Mouse (Mus musculus) limb, embryonic 12.5 days (tissue): Measurements from ENCODE around the gene St8sia2. TPM values are rescaled to one million over a fixed set of nuclear protein-coding genes. Genes with fewer than 3 reads are reported as not detected.
A peak's percentile ranks its signal among the peaks of the same experiment; 100 is the strongest.
"Not testable (repeated sequence)": the region's sequence is repeated elsewhere in the genome, so short reads cannot be mapped to it uniquely, and the experiment has no call there.

Source experiments
- ATAC-seq: fragments of 200-750 bp; cut with Nextera tagmentation; 2 replicates; pipeline ENCODE4 v1.8.0; 2017; ENCODE audit warnings: low read depth, moderate TSS enrichment; ENCODE audit not compliant: insufficient number of reproducible peaks, insufficient read depth, low FRiP score, low TSS enrichment
- H3K27ac ChIP-seq: fragments of 300-500 bp; sonication (generic); 2 replicates; pipeline ENCODE4 v1.5.1; 2016; ENCODE audit warnings: mild to moderate bottlenecking, moderate library complexity
- H3K27me3 ChIP-seq: fragments of 300-500 bp; sonication (generic); 2 replicates; pipeline ENCODE4 v1.6.1; 2016; ENCODE audit warnings: mild to moderate bottlenecking, moderate library complexity
- H3K36me3 ChIP-seq: fragments of 300-500 bp; sonication (generic); 2 replicates; pipeline ENCODE4 v1.6.1; 2016; ENCODE audit warnings: mild to moderate bottlenecking, moderate library complexity
- H3K4me1 ChIP-seq: fragments of 300-500 bp; sonication (generic); replicated peaks from 2 replicates; pipeline ENCODE4 v1.6.1; 2016
- H3K4me2 ChIP-seq: fragments of 300-500 bp; sonication (generic); 2 replicates; pipeline ENCODE4 v1.6.1; 2016; ENCODE audit warnings: mild to moderate bottlenecking, moderate library complexity
- H3K4me3 ChIP-seq: fragments of 300-500 bp; sonication (generic); replicated peaks from 2 replicates; pipeline ENCODE4 v1.5.1; 2016; ENCODE audit warnings: mild to moderate bottlenecking
- H3K9ac ChIP-seq: fragments of 300-500 bp; sonication (generic); replicated peaks from 2 replicates; pipeline ENCODE4 v1.6.1; 2016; ENCODE audit warnings: mild to moderate bottlenecking, moderate library complexity
- H3K9me3 ChIP-seq: fragments of 300-500 bp; sonication (generic); 2 replicates; pipeline ENCODE4 v1.6.1; 2016; ENCODE audit warnings: mild to moderate bottlenecking, moderate library complexity
- WGBS: fragments of 180-500 bp; shearing (Covaris S2); methylation state at CpG from one replicate; pipeline ENCODE4 v1.1.7; 2016; 5-methylcytosine and 5-hydroxymethylcytosine counted together
- polyA plus RNA-seq: library from polyadenylated mRNA; unstranded; fragments of >200 nt; fragmentation: Nextera tagmentation; extraction: Ambion mirVana; gene quantifications from 2 replicates; pipeline ENCODE4 v1.2.1, GENCODE M21; 2016

The St8sia2 gene
- polyA plus RNA-seq, 1 experiment from 2014 or later, result 14.6 TPM

DNA sequence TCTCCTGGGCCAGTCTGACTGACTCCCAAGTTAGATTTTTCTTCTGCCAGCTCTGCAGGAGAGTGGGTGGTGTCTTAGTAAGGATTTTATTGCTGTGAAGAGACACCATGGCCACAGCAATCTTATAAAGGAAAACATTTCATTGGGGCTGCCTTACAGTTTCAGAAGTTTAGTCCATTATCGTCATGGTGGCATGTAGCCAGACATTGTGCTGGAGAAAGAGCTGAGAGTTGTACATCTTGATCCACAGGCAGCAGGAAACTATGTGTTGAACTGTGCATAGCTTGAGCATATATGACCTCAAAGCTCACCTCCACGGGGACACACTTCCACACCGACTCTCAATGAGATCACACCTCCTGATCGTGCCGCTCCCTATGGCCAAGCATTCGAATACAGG lies 8.3 kb upstream of the St8sia2 start:
- H3K4me1 ChIP-seq, result no peaks in the 10 kb centered on the region
- H3K27me3 ChIP-seq, result no peaks in the 10 kb centered on the region; the same call in 1 of the 2 replicates
- H3K9ac ChIP-seq, result no peak overlapping the region
- H3K36me3 ChIP-seq, result no peaks in the 10 kb centered on the region
- H3K4me3 ChIP-seq, result no peak overlapping the region
- H3K27ac ChIP-seq, result no peak overlapping the region
- no peak overlapping the region for H3K4me2 ChIP-seq
- H3K9me3 ChIP-seq, result no peaks in the 10 kb centered on the region
- no peak for ATAC-seq
- 90% methylated on average over 6 of the region's 6 CpGs for WGBS

DNA sequence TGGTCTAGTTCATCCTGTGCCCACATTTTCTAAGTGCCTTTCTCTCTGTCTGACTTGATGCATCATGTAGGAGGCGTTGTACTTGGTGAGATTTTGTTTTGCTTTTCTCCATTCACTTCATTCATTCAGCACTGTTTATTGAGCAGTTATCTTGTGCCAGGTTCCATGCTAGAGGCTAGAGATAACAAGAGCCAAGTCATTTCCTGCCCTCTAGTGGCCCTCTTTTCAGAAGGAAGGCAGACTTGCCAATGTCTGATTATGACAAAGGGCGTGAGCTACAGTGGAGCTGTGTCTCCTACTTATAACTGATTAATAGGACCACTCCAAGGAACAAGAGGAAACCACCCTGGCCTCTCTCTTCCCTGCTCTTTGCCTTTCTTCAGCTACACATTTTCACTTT lies 3.1 kb upstream of the St8sia2 start:
- Histone ChIP-seq H3K27ac (no peak overlapping the region), H3K9ac (no peak overlapping the region), H3K36me3 (no peaks in the 10 kb centered on the region), H3K4me2 (no peak overlapping the region), H3K27me3 (peaks cover 21% of the 10 kb centered on the region), H3K4me3 (no peak overlapping the region), H3K4me1 (peaks cover 15% of the 10 kb centered on the region), H3K9me3 (no peaks in the 10 kb centered on the region)
- no peak for ATAC-seq
- 80% methylated on average over 2 of the region's 2 CpGs for WGBS

DNA sequence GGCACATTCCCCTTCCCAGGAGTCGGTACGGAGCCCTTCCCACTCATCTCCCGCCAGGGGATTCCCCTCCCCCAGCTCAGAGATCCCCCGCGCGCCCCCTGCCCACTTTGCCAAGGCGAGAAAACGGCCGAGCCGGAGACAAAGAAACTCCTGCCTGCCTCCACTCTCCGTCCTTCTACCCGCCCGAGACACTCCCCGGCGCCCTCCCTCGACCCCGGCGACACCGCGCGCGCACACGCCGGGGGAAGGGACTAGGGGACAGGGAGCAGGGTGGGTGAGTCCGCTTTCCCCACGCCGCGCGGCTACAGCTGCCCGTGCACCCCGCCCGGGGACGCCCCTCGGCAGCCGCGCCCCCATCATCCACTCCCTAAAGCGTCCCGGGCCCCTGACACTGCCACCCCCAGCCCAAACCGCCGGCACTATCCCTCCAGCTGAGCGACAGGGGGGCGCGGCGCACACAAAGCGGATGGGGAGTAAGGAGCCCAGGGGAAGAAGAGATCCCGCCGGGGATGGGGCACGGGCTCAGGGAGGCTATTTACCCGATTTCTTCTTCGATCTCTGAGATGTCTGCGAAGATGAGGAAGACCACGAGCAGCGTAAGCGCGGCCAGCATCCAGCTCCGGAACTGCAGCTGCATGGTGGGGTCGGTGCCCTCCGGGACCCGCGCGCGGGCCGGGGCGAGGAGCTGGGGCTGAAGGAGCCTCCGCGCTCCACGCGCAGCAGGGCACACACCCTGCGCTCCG lies 461 bp downstream of the St8sia2 start:
- H3K9ac ChIP-seq, result peak overlapping the region; percentile 91
- peak; percentile 26 for ATAC-seq
- H3K4me1 ChIP-seq, result peaks cover 36% of the 10 kb centered on the region
- H3K4me3 ChIP-seq, result peak overlapping the region; percentile 84
- peak overlapping the region; percentile 83 for H3K4me2 ChIP-seq
- under 1% methylated on average over 68 of the region's 70 CpGs for WGBS
- no peaks in the 10 kb centered on the region for H3K36me3 ChIP-seq
- peak overlapping the region; percentile 89 for H3K27ac ChIP-seq
- no peaks in the 10 kb centered on the region for H3K9me3 ChIP-seq
- H3K27me3 ChIP-seq, result peaks cover 28% of the 10 kb centered on the region

DNA sequence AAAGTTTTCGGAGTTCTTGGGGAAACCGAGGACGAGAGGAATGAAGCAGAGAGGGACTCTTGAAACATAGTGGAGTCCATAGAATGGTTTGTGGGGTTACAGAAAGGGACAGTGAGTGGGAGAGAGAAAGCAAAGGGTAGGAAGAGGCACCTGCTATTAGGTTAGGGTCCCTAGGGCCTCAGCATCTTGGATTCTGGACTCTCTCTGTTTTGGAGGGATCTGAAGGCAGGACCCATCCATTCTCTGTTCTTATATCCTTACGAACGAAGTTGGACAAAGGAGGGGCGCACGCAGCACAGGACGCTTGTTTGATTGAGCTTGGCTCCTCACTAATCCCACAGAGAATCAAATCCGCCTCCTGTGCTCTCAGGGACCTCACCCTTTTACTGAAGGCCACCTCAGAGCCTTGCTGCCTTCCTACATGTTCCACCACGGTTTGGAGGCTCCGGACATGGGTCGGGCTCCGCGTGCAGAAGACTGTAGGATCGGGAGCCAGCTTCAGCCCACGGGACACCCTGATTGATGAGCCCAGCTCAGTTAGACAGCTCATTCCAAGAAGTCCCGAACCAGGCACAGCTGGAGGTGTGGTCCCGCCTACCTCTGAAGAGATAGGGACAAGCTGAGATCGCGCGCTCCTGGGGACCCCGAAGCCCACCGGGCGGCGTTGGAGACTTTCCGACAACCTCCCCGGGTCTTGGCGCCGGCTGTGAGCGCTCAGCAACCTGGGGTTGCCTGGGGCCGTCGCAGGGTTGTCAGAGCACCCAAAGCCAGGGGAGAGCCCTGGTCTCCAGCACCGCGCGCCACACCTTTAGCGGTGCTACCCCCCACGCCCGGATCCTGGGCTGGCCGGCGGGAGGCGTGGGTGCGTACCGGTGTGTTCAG lies 1.3 kb downstream of the St8sia2 start:
- peaks cover 42% of the 10 kb centered on the region for H3K4me1 ChIP-seq
- ATAC-seq, result peak; percentile 48
- H3K4me2 ChIP-seq, result peak overlapping the region; percentile 83
- H3K27ac ChIP-seq, result peak overlapping the region; percentile 89; the same call in 1 of the 2 replicates
- H3K27me3 ChIP-seq, result peaks cover 28% of the 10 kb centered on the region
- H3K36me3 ChIP-seq, result no peaks in the 10 kb centered on the region
- H3K9ac ChIP-seq, result peak overlapping the region; percentile 91
- peak overlapping the region; percentile 84 for H3K4me3 ChIP-seq
- H3K9me3 ChIP-seq, result no peaks in the 10 kb centered on the region
- WGBS, result 4% methylated on average over 43 of the region's 43 CpGs

DNA sequence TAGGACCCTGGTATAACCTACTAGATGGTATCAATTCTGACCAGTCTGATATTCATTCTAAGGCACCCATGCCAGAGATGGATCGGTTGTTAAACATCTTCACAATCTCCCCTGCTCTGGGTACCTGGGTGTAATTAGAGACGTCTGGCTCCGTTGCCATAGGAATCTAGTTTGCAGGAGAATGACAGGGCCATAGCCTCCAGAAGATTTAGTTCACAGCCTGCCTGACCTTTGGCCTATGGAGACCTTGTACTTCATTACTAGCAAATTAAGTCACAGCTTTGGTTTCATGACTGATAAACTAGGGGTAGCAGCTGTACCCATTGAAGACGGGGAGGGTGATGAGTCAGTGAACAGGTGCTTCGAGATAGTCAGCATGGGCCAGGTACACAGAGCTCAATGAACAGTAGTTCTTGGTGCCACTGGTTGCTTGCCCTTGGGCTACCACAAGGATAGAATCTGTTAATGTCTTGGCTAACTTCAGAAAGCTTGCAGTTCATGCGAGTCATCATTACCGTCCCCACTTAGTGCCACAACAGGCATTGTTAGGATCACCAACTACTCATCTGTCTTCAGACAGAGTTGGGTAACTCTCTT lies 4.4 kb downstream of the St8sia2 start:
- Histone ChIP-seq H3K27me3 (0 out of 2 replicates have a peak, but pooled peaks cover 14% of the 10 kb centered on the region), H3K4me2 (no peak overlapping the region), H3K4me3 (no peak overlapping the region), H3K9ac (no peak overlapping the region), H3K27ac (no peak overlapping the region), H3K9me3 (no peaks in the 10 kb centered on the region), H3K36me3 (no peaks in the 10 kb centered on the region), H3K4me1 (peaks cover 57% of the 10 kb centered on the region)
- no peak for ATAC-seq
- 38% methylated on average over 7 of the region's 7 CpGs for WGBS

DNA sequence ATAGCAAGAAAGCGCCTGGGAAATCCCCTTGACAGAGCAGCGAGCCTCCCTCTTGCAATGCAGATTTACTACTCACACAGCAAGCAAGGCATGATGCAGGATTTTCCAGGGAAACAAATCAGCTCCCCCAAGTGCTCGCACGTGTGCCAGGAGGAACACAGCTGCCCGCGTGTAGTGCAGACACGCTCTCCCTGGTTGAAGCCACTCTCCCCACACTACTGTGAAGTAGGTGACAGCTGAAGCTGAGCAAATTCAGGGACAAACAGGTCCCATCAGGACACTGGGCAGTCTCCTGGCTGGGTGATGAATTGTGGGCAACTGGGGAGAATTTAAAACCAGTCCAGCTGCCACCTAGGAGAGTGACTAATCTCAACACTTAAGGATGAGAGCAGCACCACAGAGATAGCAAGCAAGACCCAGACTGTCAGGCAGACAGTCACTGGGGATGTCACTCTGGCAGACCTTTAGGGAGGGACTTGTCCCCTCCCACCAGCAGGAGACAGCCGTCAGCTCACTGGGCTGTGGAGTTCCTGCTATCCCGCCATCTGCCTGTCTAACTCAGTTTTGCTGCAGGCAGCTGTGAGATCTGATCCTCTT lies 6.6 kb downstream of the St8sia2 start:
- Histone ChIP-seq H3K9me3 (no peaks in the 10 kb centered on the region), H3K4me1 (peaks cover 52% of the 10 kb centered on the region), H3K27me3 (0 out of 2 replicates have a peak, but pooled peaks cover 8% of the 10 kb centered on the region), H3K36me3 (no peaks in the 10 kb centered on the region), H3K4me2 (no peak overlapping the region), H3K4me3 (no peak overlapping the region), H3K27ac (no peak overlapping the region), H3K9ac (no peak overlapping the region)
- 11% methylated on average over 9 of the region's 9 CpGs for WGBS
- peak; percentile 71 for ATAC-seq

DNA sequence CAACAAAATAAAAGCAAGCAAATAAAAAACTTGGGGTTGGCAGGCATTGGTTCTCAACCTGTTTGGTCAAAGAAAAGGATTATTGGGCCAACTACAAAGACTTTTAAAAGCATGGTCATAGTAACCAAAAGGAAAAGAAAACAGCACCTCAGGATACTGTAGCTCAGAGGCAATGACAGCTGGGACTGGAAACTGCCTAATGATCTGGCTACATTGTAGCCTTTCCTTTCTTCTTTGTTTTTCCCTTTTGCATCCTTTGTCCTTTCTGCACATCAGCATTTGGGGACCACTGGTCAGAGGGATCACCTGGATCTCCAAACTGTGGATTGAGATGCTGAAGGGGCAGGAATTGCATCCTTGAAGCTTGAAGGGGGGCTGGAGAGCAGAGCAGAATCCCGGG lies 7.1 kb downstream of the St8sia2 start:
- Histone ChIP-seq H3K9ac (no peak overlapping the region), H3K4me3 (no peak overlapping the region), H3K36me3 (no peaks in the 10 kb centered on the region), H3K4me2 (no peak overlapping the region), H3K27me3 (0 out of 2 replicates have a peak, but pooled peaks cover 6% of the 10 kb centered on the region), H3K4me1 (peaks cover 47% of the 10 kb centered on the region), H3K27ac (no peak overlapping the region), H3K9me3 (no peaks in the 10 kb centered on the region)
- ATAC-seq, result no peak
- 4% methylated on average over 1 of the region's 1 CpGs for whole genome bisulfite sequencing

DNA sequence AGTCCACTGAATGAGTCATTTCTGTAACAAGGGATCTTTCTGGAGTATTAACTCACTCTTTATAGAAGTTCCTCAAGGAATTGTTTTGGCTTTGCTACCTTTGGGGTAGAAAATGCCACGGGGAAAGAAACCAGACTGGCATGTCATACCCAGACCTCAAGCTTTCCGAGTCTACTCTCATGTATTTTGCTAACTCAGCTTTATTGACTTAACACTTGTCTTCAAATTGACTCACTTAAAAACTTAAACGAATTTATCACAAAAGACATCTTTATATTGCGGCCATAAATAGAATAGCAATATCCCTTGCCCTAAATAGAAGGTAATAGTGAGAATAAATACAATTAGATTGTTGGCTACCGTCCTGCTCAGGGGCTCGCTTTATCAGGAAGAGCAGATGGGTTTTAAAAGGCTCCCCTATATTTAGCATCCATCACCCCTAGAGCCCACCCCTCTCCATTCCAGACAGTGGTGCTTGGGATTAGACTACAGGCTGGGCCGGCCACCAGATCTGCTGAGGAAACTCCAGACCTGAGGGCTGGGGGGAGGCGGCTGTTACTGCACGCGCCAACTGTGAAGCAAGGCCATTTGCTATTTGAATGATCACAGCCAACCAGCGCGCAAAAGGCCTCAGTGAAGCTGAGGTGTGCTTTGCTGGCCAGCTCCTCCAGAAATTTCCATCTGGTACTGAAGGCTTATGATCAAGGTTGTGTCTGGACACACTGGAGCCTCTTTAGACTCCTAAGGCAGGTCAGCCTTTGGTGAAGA lies 12.6 kb downstream of the St8sia2 start:
- Histone ChIP-seq H3K27ac (no peak overlapping the region), H3K27me3 (no peaks in the 10 kb centered on the region), H3K36me3 (no peaks in the 10 kb centered on the region), H3K4me1 (peaks cover 13% of the 10 kb centered on the region), H3K9me3 (no peaks in the 10 kb centered on the region), H3K4me3 (no peak overlapping the region), H3K9ac (no peak overlapping the region), H3K4me2 (no peak overlapping the region)
- ATAC-seq, result no peak
- WGBS, result 78% methylated on average over 12 of the region's 12 CpGs

DNA sequence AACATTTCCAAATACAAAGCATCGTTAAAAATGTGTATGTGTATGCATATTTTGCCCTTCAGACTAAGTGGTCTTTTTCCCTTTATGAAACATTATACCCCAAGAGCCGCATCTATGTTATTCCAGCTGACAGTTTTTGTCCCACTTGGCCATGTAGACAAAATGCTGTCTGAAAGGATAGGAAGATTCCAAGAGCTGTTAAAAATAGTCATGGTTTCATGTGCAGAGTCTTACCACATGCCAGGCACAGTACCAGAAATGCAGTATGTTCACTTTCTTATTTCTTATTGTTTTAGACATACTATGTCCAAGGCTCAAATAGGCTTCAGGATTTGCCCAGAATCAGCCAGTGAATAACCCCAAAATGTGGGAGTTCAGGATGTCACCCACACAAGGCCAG lies 24.1 kb downstream of the St8sia2 start:
- 96% methylated on average over 2 of the region's 2 CpGs for WGBS

DNA sequence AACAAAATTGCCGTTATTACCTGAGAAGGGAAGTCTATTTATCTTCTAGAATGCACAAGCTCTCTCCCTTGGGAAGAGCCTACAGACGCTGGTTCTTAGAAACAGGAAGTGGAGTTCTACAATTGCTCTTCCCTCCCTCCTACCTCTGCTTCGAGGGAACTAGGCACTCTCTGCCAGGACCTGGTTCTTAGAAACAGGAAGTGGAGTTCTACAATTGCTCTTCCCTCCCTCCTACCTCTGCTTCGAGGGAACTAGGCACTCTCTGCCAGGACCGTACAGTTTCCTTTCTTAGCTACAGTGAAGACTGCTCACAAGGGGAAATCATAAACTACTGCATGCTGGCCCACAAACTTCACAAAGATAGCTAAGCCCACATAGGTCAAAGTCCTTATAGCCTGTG lies 41.3 kb downstream of the St8sia2 start:
- WGBS, result 73% methylated on average over 5 of the region's 5 CpGs
- ATAC-seq, H3K9me3 ChIP-seq, H3K4me3 ChIP-seq, H3K27me3 ChIP-seq, H3K27ac ChIP-seq, H3K4me1 ChIP-seq, H3K4me2 ChIP-seq, H3K9ac ChIP-seq: not testable (repeated sequence)
- H3K36me3 ChIP-seq, result peaks cover 65% of the 10 kb centered on the region

More for the DNA sequence above, 24.1 kb downstream of the St8sia2 start:
- no peak overlapping the region for H3K27ac ChIP-seq
- H3K9ac ChIP-seq, result no peak overlapping the region
- no peak overlapping the region for H3K4me3 ChIP-seq
- H3K9me3 ChIP-seq, result peaks cover 5% of the 10 kb centered on the region; the same call in 1 of the 2 replicates
- H3K36me3 ChIP-seq, result peaks cover 6% of the 10 kb centered on the region; the same call in 1 of the 2 replicates
- H3K4me2 ChIP-seq, result no peak overlapping the region
- H3K4me1 ChIP-seq, result no peaks in the 10 kb centered on the region
- ATAC-seq, result no peak
- no peaks in the 10 kb centered on the region for H3K27me3 ChIP-seq
